In genomic region chr7:117268096-117268495, GRCm38 (mm10) we compare ENCODE assay signal across 27 mouse cellular contexts.
A peak's percentile ranks its signal among the peaks of the same experiment; 100 is the strongest.
DNase-seq lines count a peak whose midpoint lies in the region; ATAC-seq and TF ChIP-seq lines count a peak whose summit lies in the region.
"Had no signal": no experiment of that assay in that cellular context is flagged by ENCODE, and none has a peak within 500 bp of the region (broad histone marks: within the 10 kb centered on the region; RNA-seq: fewer than 3 reads in every experiment).

No protein-coding gene starts in this region.

- H3K9ac ChIP-seq in hindbrain, postnatal 0 days (replicated peaks; ENCODE audit: low read length) = no peak overlapping the region
- H3K9ac ChIP-seq in hindbrain, embryonic 14.5 days = no peak overlapping the region
- H3K9ac ChIP-seq: embryonic facial prominence, embryonic 13.5 days; embryonic facial prominence, embryonic 15.5 days; forebrain, embryonic 12.5 days had no signal

- H3K27ac ChIP-seq in hindbrain, postnatal 0 days = no peak overlapping the region
- H3K27ac ChIP-seq in hindbrain, embryonic 14.5 days = no peak overlapping the region
- H3K27ac ChIP-seq: embryonic facial prominence, embryonic 13.5 days; embryonic facial prominence, embryonic 15.5 days; forebrain, embryonic 10.5 days; forebrain, embryonic 12.5 days had no signal

- no peak for TF ChIP-seq POLR2A in brain, embryonic 14.5 days (IDR thresholded peaks at IDR 0.05; ENCODE audit: borderline replicate concordance, extremely low read depth, insufficient read depth, insufficient read length, poor library complexity, severe bottlenecking)

- no peak overlapping the region for H3K4me3 ChIP-seq in hindbrain, postnatal 0 days (ENCODE audit: low read length)
- no peak overlapping the region for H3K4me3 ChIP-seq in hindbrain, embryonic 14.5 days (replicated peaks; ENCODE audit: low read length)
- H3K4me3 ChIP-seq: embryonic facial prominence, embryonic 13.5 days; embryonic facial prominence, embryonic 15.5 days; erythroblast, embryonic 14.5 days; forebrain, embryonic 10.5 days; forebrain, embryonic 12.5 days had no signal

- TF ChIP-seq CTCF in hindbrain, postnatal 0 days (IDR thresholded peaks at IDR 0.05; ENCODE audit: low read depth) = no peak
- no peak for TF ChIP-seq CTCF in brain, embryonic 14.5 days (IDR thresholded peaks at IDR 0.05; ENCODE audit: borderline replicate concordance, extremely low read depth, insufficient read depth, insufficient read length)

- intact Hi-C loops in left cerebral cortex, postnatal 4 days (cut with DNase I) = no loop called here

- H3K36me3 ChIP-seq in hindbrain, postnatal 0 days (ENCODE audit: insufficient read depth, low read length) = no peaks in the 10 kb centered on the region
- H3K36me3 ChIP-seq in hindbrain, embryonic 14.5 days (replicated peaks; ENCODE audit: control insufficient read depth, insufficient read depth) = no peaks in the 10 kb centered on the region
- H3K36me3 ChIP-seq: embryonic facial prominence, embryonic 13.5 days; embryonic facial prominence, embryonic 15.5 days; forebrain, embryonic 10.5 days; forebrain, embryonic 12.5 days; G1E had no signal

- peak; percentile 80 to 93 for DNase-seq in cerebellum, postnatal 10 days
- DNase-seq in cerebellum, adult 18-20 months = no peak
- peak; percentile 31 for DNase-seq in hindbrain, postnatal 0 days (ENCODE audit: low spot score)
- no peak for DNase-seq in hindbrain, embryonic 14.5 days (ENCODE audit: low spot score)
- DNase-seq in left cerebral cortex, postnatal 4 days = peak; percentile 75
- DNase-seq in left cerebral cortex, adult 9 months (ENCODE audit: low spot score in 2 of 2) = no peak
- DNase-seq in brain, embryonic 14.5 days (ENCODE audit: low read depth) = peak; percentile 25
- DNase-seq: adrenal gland, adult 8-10 months; adrenal gland, postnatal 14 days; adrenal gland, postnatal 36 days; B cell, adult 2 months; cerebellum, adult 11 months; cerebellum, adult 2 months; cerebellum, adult 9-10 months; cerebellum, postnatal 36 days; embryo, embryonic 11 days had no signal

- no peaks in the 10 kb centered on the region for H3K9me3 ChIP-seq in hindbrain, postnatal 0 days (ENCODE audit: low read length)
- H3K9me3 ChIP-seq in hindbrain, embryonic 14.5 days (ENCODE audit: control insufficient read depth, low read length) = no peaks in the 10 kb centered on the region
- H3K9me3 ChIP-seq: embryonic facial prominence, embryonic 13.5 days; embryonic facial prominence, embryonic 15.5 days; forebrain, embryonic 10.5 days; forebrain, embryonic 12.5 days had no signal

- ATAC-seq in hindbrain, postnatal 0 days = no peak
- no peak for ATAC-seq in hindbrain, embryonic 14.5 days (ENCODE audit: low FRiP score)
- ATAC-seq: activated CD4-positive, CD25-positive, alpha-beta regulatory T cell, adult 4 months; CD4-positive, CD25-positive, alpha-beta regulatory T cell, adult 4 months; forebrain, embryonic 14.5 days; forebrain, embryonic 16.5 days; Patski had no signal

- 55% methylated on average over 7 of the region's 7 CpGs for WGBS in hindbrain, postnatal 0 days
- 84% methylated on average over 7 of the region's 7 CpGs for WGBS in hindbrain, embryonic 14.5 days

- no peaks in the 10 kb centered on the region for H3K4me1 ChIP-seq in hindbrain, postnatal 0 days (ENCODE audit: insufficient read depth, low read length)
- H3K4me1 ChIP-seq in hindbrain, embryonic 14.5 days (replicated peaks; ENCODE audit: control insufficient read depth, insufficient read depth, low read length) = no peaks in the 10 kb centered on the region
- H3K4me1 ChIP-seq: embryonic facial prominence, embryonic 13.5 days; embryonic facial prominence, embryonic 15.5 days; forebrain, embryonic 10.5 days; forebrain, embryonic 12.5 days had no signal

- H3K4me2 ChIP-seq in hindbrain, postnatal 0 days (ENCODE audit: low read depth, low read length) = no peak overlapping the region
- H3K4me2 ChIP-seq in hindbrain, embryonic 14.5 days (replicated peaks) = no peak overlapping the region
- H3K4me2 ChIP-seq: embryonic facial prominence, embryonic 13.5 days; embryonic facial prominence, embryonic 15.5 days; forebrain, embryonic 12.5 days had no signal

- no peaks in the 10 kb centered on the region for H3K27me3 ChIP-seq in hindbrain, postnatal 0 days (ENCODE audit: insufficient read depth, low read length)
- H3K27me3 ChIP-seq in hindbrain, embryonic 14.5 days (ENCODE audit: control insufficient read depth, insufficient read depth, low read length) = no peaks in the 10 kb centered on the region
- H3K27me3 ChIP-seq: embryonic facial prominence, embryonic 15.5 days; forebrain, embryonic 12.5 days; Patski had no signal

Comparison
In these comparisons a context has a peak if more than half of its experiments do, and no peak if none do; other contexts are left out.
1. DNase-seq: peak in cerebellum, postnatal 10 days (2 of 2), hindbrain, postnatal 0 days (single experiment), left cerebral cortex, postnatal 4 days (single experiment) and brain, embryonic 14.5 days (single experiment); none in cerebellum, adult 18-20 months (0 of 2), hindbrain, embryonic 14.5 days (single experiment) and left cerebral cortex, adult 9 months (0 of 2).